In the genomic region with DNA sequence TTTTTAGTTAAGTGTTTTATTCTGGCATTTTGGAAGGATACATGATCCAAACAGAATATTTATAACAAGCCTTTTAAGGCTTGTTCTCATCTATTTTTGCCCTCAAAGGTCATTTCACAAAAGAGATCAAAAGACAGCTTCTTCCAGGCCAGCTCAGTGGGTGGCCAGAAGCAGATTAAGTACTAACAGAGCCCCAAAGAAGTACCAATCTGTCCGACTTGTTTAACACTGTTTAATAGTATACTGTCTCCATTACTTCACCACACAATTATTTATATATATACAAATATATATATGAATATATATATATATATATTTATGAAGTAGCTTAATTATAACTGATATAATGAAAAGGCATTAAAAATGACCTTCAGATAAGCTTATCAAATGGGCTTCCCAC, we compare ENCODE assay signal across 17 mouse cellular contexts.
"Had no signal": no experiment of that assay in that cellular context is flagged by ENCODE, and none has a peak within 500 bp of the region (broad histone marks: within the 10 kb centered on the region; RNA-seq: fewer than 3 reads in every experiment).

No protein-coding gene starts in this region.

- H3K4me1 ChIP-seq: liver, embryonic 13.5 days; liver, embryonic 15.5 days; megakaryocyte, embryonic 14.5 days; neural tube, embryonic 12.5 days; stomach, embryonic 15.5 days had no signal

- H3K27me3 ChIP-seq: liver, embryonic 13.5 days; liver, embryonic 15.5 days; megakaryocyte, embryonic 14.5 days; neural tube, embryonic 12.5 days; stomach, embryonic 15.5 days had no signal

- DNase-seq: liver, embryonic 13.5 days; liver, postnatal 0 days; lung, adult 2 months; lung, postnatal 14 days; midbrain, embryonic 14.5 days; right cerebral cortex, postnatal 14 days; thymus, adult 2 months; thymus, postnatal 25 days; thymus, postnatal 4 days had no signal

- H3K4me3 ChIP-seq: liver, embryonic 13.5 days; liver, embryonic 15.5 days; megakaryocyte, embryonic 14.5 days; neural tube, embryonic 12.5 days; stomach, embryonic 15.5 days had no signal

- ATAC-seq: liver, postnatal 0 days; lung, postnatal 0 days had no signal

- H3K9ac ChIP-seq: liver, embryonic 13.5 days; liver, embryonic 15.5 days; liver, postnatal 0 days; neural tube, embryonic 12.5 days; stomach, embryonic 15.5 days had no signal

- H3K27ac ChIP-seq: liver, embryonic 13.5 days; liver, embryonic 15.5 days; macrophage; neural tube, embryonic 12.5 days; stomach, embryonic 15.5 days; stomach, postnatal 0 days had no signal

- H3K4me2 ChIP-seq: liver, embryonic 11.5 days; liver, embryonic 13.5 days; liver, embryonic 15.5 days; neural tube, embryonic 12.5 days; stomach, embryonic 15.5 days had no signal

- H3K9me3 ChIP-seq: liver, embryonic 13.5 days; liver, embryonic 15.5 days; neural tube, embryonic 12.5 days; stomach, embryonic 15.5 days had no signal

- H3K36me3 ChIP-seq: liver, embryonic 13.5 days; liver, embryonic 15.5 days; neural tube, embryonic 12.5 days; stomach, embryonic 15.5 days had no signal
